Comparison of ENCODE assay signal across 1 mouse cellular context in the genomic region with DNA sequence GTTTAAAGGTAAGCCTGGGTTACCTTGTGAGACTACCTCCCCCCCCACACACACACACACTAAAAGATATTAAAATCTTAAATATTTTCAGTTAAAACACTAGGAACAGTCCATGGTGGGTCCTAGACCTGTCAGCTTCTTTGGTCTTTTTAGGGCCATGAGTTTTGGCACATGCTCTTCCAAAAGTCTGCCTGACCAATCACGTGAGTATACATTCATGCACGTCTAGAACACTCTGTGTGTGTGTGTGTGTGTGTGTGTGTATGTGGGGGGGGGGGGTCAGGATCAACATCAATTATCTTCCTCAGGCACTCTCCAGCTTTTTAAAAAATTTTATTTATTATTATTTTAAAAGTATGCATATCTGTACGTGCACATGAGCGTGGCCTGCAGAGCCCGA.
TF ChIP-seq lines count a peak whose summit lies in the region.

No protein-coding gene starts in this region.

TF ChIP-seq in MEL, 35 proteins besides CTCF, POLR2A, EP300 and RAD21 (continued from another document):
- TF ChIP-seq MAZ (IDR thresholded peaks at IDR 0.05; ENCODE audit: low read depth, low read length) (no peak), POLR2AphosphoS5 (IDR thresholded peaks at IDR 0.05; ENCODE audit: borderline replicate concordance, low read depth, low read length) (no peak), BHLHE40 (IDR thresholded peaks at IDR 0.05; ENCODE audit: borderline replicate concordance, low read depth, low read length) (peak; percentile 85; the same call in 1 of the 2 replicates), USF1 (IDR thresholded peaks at IDR 0.05; ENCODE audit: low read depth, low read length) (peak; percentile 61), GATA1 (IDR thresholded peaks at IDR 0.05; ENCODE audit: low read depth, low read length) (no peak), ZC3H11A (IDR thresholded peaks at IDR 0.05; ENCODE audit: low read depth, low read length) (no peak)
TF ChIP-seq in MEL: peak in this region for 2.
